Mouse (Mus musculus) kidney, adult 2 months (tissue): ENCODE measurements around the gene 1110051M20Rik.

Experiments used
- CTCF ChIP-seq: fragments of 200-500 bp; conservative IDR thresholded peaks from 2 replicates; pipeline ENCODE4 v1.5.1; 2011; ENCODE audit warnings: low read depth, mild to moderate bottlenecking, control low read depth, low read length, moderate library complexity, mixed read lengths; ENCODE audit not compliant: insufficient read depth, insufficient read length
- POLR2A ChIP-seq: fragments of 200-500 bp; IDR thresholded peaks from one replicate; pipeline ENCODE4 v1.6.1; 2011; ENCODE audit warnings: low read depth, low read length, control low read depth

DNA sequence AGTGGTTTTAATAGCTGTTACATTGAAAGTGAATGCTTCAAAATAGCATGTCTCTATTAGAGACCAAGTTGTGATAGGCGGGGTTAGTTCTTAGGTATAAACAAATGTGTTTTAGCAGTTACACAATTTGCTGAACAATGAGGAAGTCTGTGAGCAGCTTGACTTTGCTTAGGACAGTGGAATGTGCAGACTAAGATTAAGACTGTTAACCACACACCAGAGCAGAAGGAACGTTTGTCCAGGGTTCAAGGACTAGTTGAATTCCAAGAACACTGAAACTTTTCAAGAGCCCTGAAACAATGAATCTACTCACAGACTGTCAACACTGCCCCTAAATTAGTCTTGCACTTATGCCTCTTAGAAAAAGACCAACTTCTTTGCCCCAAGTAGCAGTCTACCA, 2.8 kb downstream of the 1110051M20Rik start:
- TF ChIP-seq CTCF = no peak
- TF ChIP-seq POLR2A = no peak
